Mouse (Mus musculus): ENCODE measurements around the gene Inpp5a. TPM values are rescaled to one million over a fixed set of nuclear protein-coding genes. Genes with fewer than 3 reads are reported as not detected.

Gene Inpp5a
- polyA plus RNA-seq, 1 experiment from 2014 or later, result 11.7 TPM

GRCm38 (mm10) chr7:139439922-139440895 lies 51.3 kb downstream of the Inpp5a start:
- DNase-seq (ENCODE audit: low spot score), result no peak

- DNase-seq (ENCODE audit: low spot score), result no peak
These were observed 52.1 kb downstream of the Inpp5a start for GRCm38 (mm10) chr7:139441022-139441421.

GRCm38 (mm10) chr7:139441761-139442211 lies 52.9 kb downstream of the Inpp5a start:
- no peak for DNase-seq (ENCODE audit: low spot score)

- no peak for DNase-seq (ENCODE audit: low spot score)
These were observed 56.7 kb downstream of the Inpp5a start for GRCm38 (mm10) chr7:139445621-139446020.

GRCm38 (mm10) chr7:139447381-139447780 lies 58.5 kb downstream of the Inpp5a start:
- DNase-seq (ENCODE audit: low spot score), result no peak

- no peak for DNase-seq (ENCODE audit: low spot score)
These were observed 61.5 kb downstream of the Inpp5a start for GRCm38 (mm10) chr7:139450186-139450998.

GRCm38 (mm10) chr7:139451711-139452110 lies 62.8 kb downstream of the Inpp5a start:
- no peak for DNase-seq (ENCODE audit: low spot score)

GRCm38 (mm10) chr7:139452199-139452598 lies 63.3 kb downstream of the Inpp5a start:
- DNase-seq (ENCODE audit: low spot score), result no peak

- DNase-seq (ENCODE audit: low spot score), result no peak
These were observed 64.3 kb downstream of the Inpp5a start for GRCm38 (mm10) chr7:139453198-139453597.

GRCm38 (mm10) chr7:139454285-139454684 lies 65.4 kb downstream of the Inpp5a start:
- no peak for DNase-seq (ENCODE audit: low spot score)

GRCm38 (mm10) chr7:139456759-139457158 lies 67.8 kb downstream of the Inpp5a start:
- DNase-seq (ENCODE audit: low spot score), result no peak

GRCm38 (mm10) chr7:139461344-139461743 lies 72.4 kb downstream of the Inpp5a start:
- DNase-seq (ENCODE audit: low spot score), result no peak

GRCm38 (mm10) chr7:139462142-139462541 lies 73.2 kb downstream of the Inpp5a start:
- no peak for DNase-seq (ENCODE audit: low spot score)

GRCm38 (mm10) chr7:139465538-139465937 lies 76.6 kb downstream of the Inpp5a start:
- DNase-seq (ENCODE audit: low spot score), result no peak

- DNase-seq (ENCODE audit: low spot score), result peak; percentile 2
These were observed 77.7 kb downstream of the Inpp5a start for GRCm38 (mm10) chr7:139466484-139467176.

GRCm38 (mm10) chr7:139467177-139467895 lies 78.4 kb downstream of the Inpp5a start:
- no peak for DNase-seq (ENCODE audit: low spot score)

GRCm38 (mm10) chr7:139467896-139468279 lies 79.0 kb downstream of the Inpp5a start:
- DNase-seq (ENCODE audit: low spot score), result no peak

- DNase-seq (ENCODE audit: low spot score), result no peak
These were observed 79.5 kb downstream of the Inpp5a start for GRCm38 (mm10) chr7:139468440-139468839.

GRCm38 (mm10) chr7:139469457-139469856 lies 80.5 kb downstream of the Inpp5a start:
- no peak for DNase-seq (ENCODE audit: low spot score)

- DNase-seq (ENCODE audit: low spot score), result no peak
These were observed 81.6 kb downstream of the Inpp5a start for GRCm38 (mm10) chr7:139470481-139470880.

GRCm38 (mm10) chr7:139472052-139472451 lies 83.1 kb downstream of the Inpp5a start:
- DNase-seq (ENCODE audit: low spot score), result no peak

All from thymus, postnatal 0 days (tissue).